Mouse (Mus musculus) CD4-positive, CD25-positive, alpha-beta regulatory T cell, adult 2 months (primary cell): ENCODE data around the gene Afap1.
A peak's percentile ranks its signal among the peaks of the same experiment; 100 is the strongest.

Experiments
- DNase-seq: peaks from one replicate; pipeline ENCODE4 v3.0.0-alpha.2; 2012; ENCODE audit warnings: low read depth, low spot score

Afap1 gene

GRCm38 (mm10) chr5:35893093-35893804, at the start of gene Afap1:
Afap1 (plus strand) TSS chr5:35893319.
- DNase-seq: peak; percentile 99

- no peak for DNase-seq
Observed at GRCm38 (mm10) chr5:35851485-35851884, 41.6 kb upstream of the Afap1 start.

DNA sequence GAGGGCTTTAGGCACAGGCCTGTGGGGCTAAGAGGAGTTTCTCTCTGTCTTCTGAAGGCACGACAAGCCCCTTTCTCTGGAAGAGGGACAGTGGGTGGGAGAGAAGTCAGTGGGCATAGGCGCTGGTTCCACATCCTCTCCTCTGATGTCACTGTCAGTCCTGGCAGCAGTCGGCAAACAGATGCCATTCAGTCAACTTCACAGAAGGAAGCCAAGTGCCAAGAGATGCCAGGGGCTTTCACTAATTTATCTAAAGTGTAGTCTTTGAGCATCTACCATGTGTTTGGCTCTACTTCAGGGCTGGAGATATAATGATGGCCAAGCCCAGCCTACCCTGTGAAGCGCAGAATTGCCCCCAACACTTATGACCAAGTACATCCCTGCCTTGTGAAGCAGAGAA, 39.7 kb upstream of the Afap1 start:
- DNase-seq: no peak

DNA sequence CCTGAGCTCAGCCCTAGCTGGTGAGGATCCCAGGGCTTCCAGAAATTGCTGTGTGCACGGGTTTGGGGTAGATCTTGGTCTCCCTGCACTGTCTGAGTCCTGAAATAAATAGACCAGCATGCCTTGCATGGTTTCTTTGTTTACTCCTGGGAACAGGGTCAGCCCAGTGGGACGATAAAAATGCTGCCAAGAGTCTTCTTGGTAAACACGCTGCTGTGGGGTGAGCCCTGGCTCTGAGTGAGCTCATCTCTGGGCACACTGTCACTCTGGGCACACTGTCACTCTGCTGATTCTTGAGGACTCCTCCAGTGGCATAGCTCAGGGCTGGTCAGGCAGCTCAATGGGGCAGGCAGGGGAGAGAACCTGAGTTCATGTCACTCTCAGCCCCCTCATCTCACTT, 36.9 kb upstream of the Afap1 start:
- DNase-seq: no peak

GRCm38 (mm10) chr5:35858069-35858468, 35.0 kb upstream of the Afap1 start:
- DNase-seq: peak; percentile 76

DNA sequence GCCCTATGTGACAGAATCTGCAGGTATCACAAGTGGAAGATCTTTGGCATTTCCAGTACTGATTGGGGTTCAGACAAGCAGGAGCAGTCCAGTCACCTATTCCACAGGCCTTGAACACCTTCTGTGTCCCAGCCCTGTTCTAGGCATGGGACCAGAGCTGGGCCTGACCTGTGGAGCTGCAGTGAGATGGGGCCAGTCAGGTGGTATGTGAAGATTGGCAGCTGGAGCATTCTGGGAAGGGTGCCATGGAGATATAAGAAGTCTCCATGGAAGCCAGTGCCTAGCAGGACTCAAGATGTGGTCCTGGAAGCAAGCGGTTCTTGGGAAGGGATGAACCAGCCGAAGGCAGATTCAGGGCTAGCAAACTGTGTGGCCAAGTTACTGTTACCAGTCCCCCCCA, 31.7 kb upstream of the Afap1 start:
- no peak for DNase-seq

- DNase-seq: no peak
Observed at GRCm38 (mm10) chr5:35869973-35870372, 23.1 kb upstream of the Afap1 start.

GRCm38 (mm10) chr5:35870408-35871012, 22.6 kb upstream of the Afap1 start:
- peak; percentile 86 for DNase-seq

- no peak for DNase-seq
Observed at GRCm38 (mm10) chr5:35873382-35873781, 19.7 kb upstream of the Afap1 start.

GRCm38 (mm10) chr5:35876236-35876635, 16.9 kb upstream of the Afap1 start:
- no peak for DNase-seq

- no peak for DNase-seq
Observed at GRCm38 (mm10) chr5:35879199-35879598, 13.9 kb upstream of the Afap1 start.

DNA sequence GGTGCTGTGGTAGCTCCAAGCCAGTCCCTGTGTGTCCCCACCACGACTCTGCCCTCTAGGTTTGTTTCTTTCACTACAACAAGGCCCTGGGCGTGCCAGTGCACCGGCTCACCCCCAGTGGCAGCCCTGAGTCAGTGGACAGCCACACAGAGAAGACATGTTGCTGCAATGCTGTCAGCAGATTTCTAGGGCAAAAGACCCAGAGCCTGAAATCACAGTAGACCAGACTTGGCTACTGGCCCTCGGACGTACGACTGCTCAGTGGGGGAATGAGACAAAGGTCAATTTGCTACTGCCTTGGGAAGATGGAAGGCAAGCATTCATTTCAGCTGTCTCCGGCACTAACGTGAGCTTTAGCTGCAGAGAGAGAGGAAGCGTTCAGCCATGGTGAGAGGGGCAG, 10.7 kb upstream of the Afap1 start:
- DNase-seq: no peak

DNA sequence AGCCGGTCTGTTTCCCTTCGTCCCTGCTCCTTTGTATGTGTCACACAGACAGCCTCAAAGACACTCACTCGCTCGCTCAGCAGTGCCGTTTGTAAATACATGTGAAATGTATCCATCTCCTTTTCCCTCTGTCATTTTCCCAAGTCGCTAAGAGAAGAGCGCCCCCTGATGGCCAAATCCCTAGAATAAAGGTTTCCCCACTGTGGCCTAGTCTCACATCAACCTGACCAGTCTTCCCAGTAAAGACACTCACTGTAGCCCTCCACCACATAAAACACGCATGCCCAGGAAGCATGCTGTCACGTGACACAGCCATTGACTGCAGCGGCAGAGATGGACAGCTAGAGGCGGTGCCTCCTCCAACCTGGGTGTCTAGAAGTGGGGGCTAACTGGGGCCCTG, 8.9 kb upstream of the Afap1 start:
- DNase-seq: peak; percentile 48

- peak; percentile 51 for DNase-seq
Observed at GRCm38 (mm10) chr5:35884689-35885088, 8.4 kb upstream of the Afap1 start.

GRCm38 (mm10) chr5:35888959-35889358, 4.2 kb upstream of the Afap1 start:
- peak; percentile 47 for DNase-seq

GRCm38 (mm10) chr5:35889641-35890040, 3.5 kb upstream of the Afap1 start:
- DNase-seq: no peak

- no peak for DNase-seq
Observed at GRCm38 (mm10) chr5:35890985-35891730, 2.0 kb upstream of the Afap1 start.

GRCm38 (mm10) chr5:35892363-35892762, 756 bp upstream of the Afap1 start:
- DNase-seq: no peak

DNA sequence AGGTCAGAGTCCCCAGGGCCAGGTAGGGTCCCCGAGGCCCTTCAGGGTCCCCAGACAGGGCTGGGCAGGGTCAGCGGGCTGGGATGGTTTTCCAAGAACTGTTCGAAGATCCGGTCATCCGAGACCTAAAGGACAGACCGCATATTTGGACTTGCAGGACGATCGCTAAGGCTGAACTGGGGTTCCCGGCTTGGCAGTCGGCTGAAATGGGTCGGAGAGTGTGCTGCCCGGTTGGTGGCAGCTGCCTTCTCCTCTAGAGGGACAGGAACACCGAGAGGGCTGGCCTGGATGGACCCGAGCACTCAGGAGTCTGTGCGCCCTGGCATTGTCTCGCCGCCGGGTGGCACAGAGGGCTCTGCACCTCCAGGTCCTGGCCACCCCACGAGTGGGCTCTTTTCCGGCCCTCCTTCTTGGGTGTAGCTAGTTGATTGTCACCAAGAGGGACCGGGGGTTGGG, 714 bp downstream of the Afap1 start:
- DNase-seq: peak; percentile 51

DNA sequence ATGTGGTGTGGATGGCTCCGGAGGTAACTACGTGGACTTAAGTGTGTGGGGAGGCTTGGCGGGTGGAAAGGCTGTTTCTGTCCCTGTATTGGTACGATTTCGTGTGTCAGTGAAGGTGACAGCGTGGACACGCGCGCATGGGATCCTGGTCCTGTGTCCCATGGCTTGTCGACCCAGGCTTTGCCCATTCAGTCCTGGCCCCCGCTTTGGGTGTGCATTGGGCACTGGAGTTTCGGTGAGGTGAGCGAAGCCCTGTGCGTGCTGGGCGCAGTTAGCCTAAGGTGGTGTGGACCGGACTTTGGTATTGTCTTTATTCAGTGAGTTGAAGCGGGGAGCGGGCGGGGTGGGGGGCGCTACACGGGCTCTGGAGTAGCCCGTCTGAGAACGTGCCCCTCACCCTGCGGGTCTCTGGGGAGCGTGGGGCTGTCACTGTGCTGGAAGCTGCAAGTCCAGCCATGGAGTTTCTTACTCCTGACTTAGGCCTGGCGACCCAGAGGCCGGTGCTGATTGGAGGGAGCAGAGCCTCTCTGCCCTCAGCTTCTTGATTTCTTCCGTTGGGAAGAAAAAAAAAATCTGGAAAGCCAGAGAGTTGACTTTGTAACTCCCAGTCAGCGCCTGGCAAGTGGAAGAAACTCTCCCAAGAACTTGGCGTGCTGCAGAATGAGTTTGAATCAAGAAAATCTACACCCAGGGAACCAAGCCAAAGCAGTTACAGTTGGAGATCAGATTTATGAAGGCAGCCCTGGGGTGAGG, 1.4 kb downstream of the Afap1 start:
- no peak for DNase-seq

DNA sequence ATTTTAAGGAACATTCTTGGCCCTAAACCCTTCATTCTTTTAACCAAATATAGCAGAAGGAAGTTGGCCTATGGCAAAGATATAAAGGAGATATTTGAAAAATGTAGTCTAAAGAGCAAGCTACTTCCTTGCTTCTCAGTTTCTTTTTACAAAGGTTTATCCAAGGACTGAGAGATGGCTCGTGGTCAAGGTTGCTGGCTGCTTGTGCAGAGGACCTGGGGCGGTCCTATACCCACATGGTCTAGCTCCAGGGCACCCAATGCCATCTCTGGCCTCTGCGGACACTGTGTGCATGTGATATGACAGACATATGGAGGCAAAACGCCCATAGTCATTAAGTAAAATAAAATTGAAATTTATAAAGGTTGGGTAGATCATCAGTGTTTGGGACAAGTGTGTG, 2.8 kb downstream of the Afap1 start:
- DNase-seq: no peak

GRCm38 (mm10) chr5:35896556-35896955, 3.4 kb downstream of the Afap1 start:
- no peak for DNase-seq
